Mouse (Mus musculus): ENCODE data around the gene Baiap2.

DNA sequence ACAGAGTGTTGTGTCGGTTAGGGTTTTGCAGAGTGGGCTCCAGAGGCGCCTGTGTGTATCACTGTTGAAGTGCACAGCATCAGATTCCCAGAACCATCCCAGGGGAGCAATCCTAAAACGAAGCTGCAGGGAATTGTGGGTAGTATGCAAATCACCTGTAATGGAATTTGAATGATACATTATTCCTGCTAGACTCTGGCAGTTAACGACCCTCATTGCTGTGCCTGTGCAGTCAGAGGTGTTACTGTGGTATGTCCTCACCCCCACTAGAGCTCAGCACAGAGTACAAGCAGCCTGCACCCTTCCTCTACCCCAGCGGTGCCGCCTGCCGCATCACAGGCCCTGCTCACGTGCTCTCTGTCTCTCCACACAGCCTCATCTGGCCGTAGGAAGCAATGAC, 45.5 kb upstream of the Baiap2 start:
- TF ChIP-seq CTCF (conservative IDR thresholded peaks at IDR 0.05; ENCODE audit: low read length), result no peak
- no peak for TF ChIP-seq NANOG (IDR thresholded peaks at IDR 0.05; ENCODE audit: borderline replicate concordance, low read length)

All from E14TG2a.4 (cell line).